Mouse (Mus musculus) liver, adult 2 months (tissue): ENCODE data around the gene D13Ertd608e.

Experiments used
- CTCF ChIP-seq: fragments of 200-500 bp; IDR thresholded peaks from 2 replicates; pipeline ENCODE4 v1.5.1; 2011; ENCODE audit warnings: low read depth, low read length, control low read depth
- POLR2A ChIP-seq: fragments of 200-500 bp; IDR thresholded peaks from 2 replicates; pipeline ENCODE4 v1.6.1; 2011; ENCODE audit warnings: low read length, control low read depth; ENCODE audit not compliant: insufficient read depth; ENCODE audit errors: extremely low read depth

DNA sequence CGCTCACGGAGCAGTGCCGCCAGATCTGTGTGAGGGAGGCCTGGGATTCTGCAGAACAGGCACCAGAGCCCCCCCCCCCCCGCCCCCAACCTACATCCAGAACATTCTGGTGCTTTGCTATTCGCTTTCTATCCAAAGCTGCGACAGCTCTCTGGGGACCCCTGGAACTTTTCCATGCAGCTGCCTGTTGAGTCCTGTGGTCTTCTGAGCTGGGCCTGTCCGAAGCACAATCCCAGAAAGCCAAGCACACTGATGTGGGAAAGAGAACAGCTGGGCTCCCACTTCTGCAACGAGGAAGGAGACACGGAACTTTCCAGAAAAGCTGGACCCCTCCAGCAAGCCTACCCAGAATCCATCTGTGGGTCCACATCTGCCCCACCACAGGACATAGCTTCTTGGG, 25.8 kb upstream of the D13Ertd608e start:
- TF ChIP-seq POLR2A = no peak
- TF ChIP-seq CTCF = no peak
